Mouse (Mus musculus) lung, embryonic 14.5 days (tissue): ENCODE measurements around the gene Cdc42bpg. TPM values are rescaled to one million over a fixed set of nuclear protein-coding genes. Genes with fewer than 3 reads are reported as not detected.

Experiments
- ATAC-seq: fragments of 200-750 bp; cut with Nextera tagmentation; 2 replicates; pipeline ENCODE4 v1.8.0; 2017; ENCODE audit warnings: mild to moderate bottlenecking, moderate TSS enrichment, moderate library complexity; ENCODE audit not compliant: insufficient read depth
- DNase-seq: peaks from one replicate; pipeline ENCODE4 v3.0.0-alpha.2; 2015
- H3K27ac ChIP-seq: fragments of 300-500 bp; sonication (generic); 2 replicates; pipeline ENCODE4 v1.5.1; 2014; ENCODE audit warnings: low read depth, mild to moderate bottlenecking, moderate library complexity
- H3K27me3 ChIP-seq: fragments of 300-500 bp; sonication (generic); 2 replicates; pipeline ENCODE4 v1.6.1; 2014; ENCODE audit warnings: low read length, control low read depth; ENCODE audit not compliant: insufficient read depth
- H3K36me3 ChIP-seq: fragments of 300-500 bp; sonication (generic); 2 replicates; pipeline ENCODE4 v1.6.1; 2014; ENCODE audit warnings: control low read depth; ENCODE audit not compliant: insufficient read depth
- H3K4me1 ChIP-seq: fragments of 300-500 bp; sonication (generic); 2 replicates; pipeline ENCODE4 v1.6.1; 2014; ENCODE audit warnings: antibody characterized with exemption, control low read depth; ENCODE audit not compliant: insufficient read depth
- H3K4me2 ChIP-seq: fragments of 300-500 bp; sonication (generic); 2 replicates; pipeline ENCODE4 v1.6.1; 2014; ENCODE audit warnings: mild to moderate bottlenecking
- H3K4me3 ChIP-seq: fragments of 300-500 bp; sonication (generic); 2 replicates; pipeline ENCODE4 v1.5.1; 2014; ENCODE audit warnings: low read depth, low read length
- H3K9ac ChIP-seq: fragments of 300-500 bp; sonication (generic); 2 replicates; pipeline ENCODE4 v1.6.1; 2014
- H3K9me3 ChIP-seq: fragments of 300-500 bp; sonication (generic); 2 replicates; pipeline ENCODE4 v1.6.1; 2016; ENCODE audit warnings: low read depth, low read length, control low read depth
- CTCF ChIP-seq: IDR thresholded peaks from 2 replicates; pipeline ENCODE4 v1.5.1; 2016; ENCODE audit warnings: antibody characterized with exemption, low read depth
- WGBS: fragments of 180-500 bp; shearing (Covaris S2); extraction: QIAGEN DNeasy Blood & Tissue Kit; methylation state at CpG from one replicate; pipeline ENCODE4 v1.1.7; 2014; 5-methylcytosine and 5-hydroxymethylcytosine counted together
- polyA plus RNA-seq: library from polyadenylated mRNA; unstranded; fragments of >200 nt; fragmentation: Nextera tagmentation; extraction: Ambion mirVana; gene quantifications from 2 replicates; pipeline ENCODE4 v1.2.1, GENCODE M21; 2014

Cdc42bpg gene
- polyA plus RNA-seq, 1 experiment from 2014 or later: 0.82 TPM

- H3K9me3 ChIP-seq: no peaks in the 10 kb centered on the region
- no peaks in the 10 kb centered on the region for H3K27me3 ChIP-seq
- no peak overlapping the region for H3K27ac ChIP-seq
- H3K4me3 ChIP-seq: no peak overlapping the region
- peaks cover 9% of the 10 kb centered on the region for H3K4me1 ChIP-seq
- DNase-seq (peak; percentile 12), ATAC-seq (no peak)
- peaks cover 47% of the 10 kb centered on the region for H3K36me3 ChIP-seq
- no peak overlapping the region for H3K4me2 ChIP-seq
- TF ChIP-seq CTCF: no peak
- no peak overlapping the region for H3K9ac ChIP-seq
- 84% methylated on average over 11 of the region's 11 CpGs for WGBS
Measured at GRCm38 (mm10) chr19:6338716-6339115, 32.5 kb downstream of the Cdc42bpg start.

GRCm38 (mm10) chr19:6339191-6339590, 32.9 kb downstream of the Cdc42bpg start:
- TF ChIP-seq CTCF: no peak
- WGBS: 91% methylated on average over 6 of the region's 6 CpGs
- H3K27me3 ChIP-seq: no peaks in the 10 kb centered on the region
- no peak overlapping the region for H3K4me2 ChIP-seq
- no peaks in the 10 kb centered on the region for H3K9me3 ChIP-seq
- no peak overlapping the region for H3K9ac ChIP-seq
- no peak overlapping the region for H3K27ac ChIP-seq
- ATAC-seq (no peak), DNase-seq (no peak)
- H3K36me3 ChIP-seq: peaks cover 51% of the 10 kb centered on the region
- H3K4me1 ChIP-seq: peaks cover 9% of the 10 kb centered on the region
- no peak overlapping the region for H3K4me3 ChIP-seq

GRCm38 (mm10) chr19:6339890-6340504, 33.7 kb downstream of the Cdc42bpg start:
- ATAC-seq: no peak
- WGBS: 74% methylated on average over 15 of the region's 15 CpGs
- Histone ChIP-seq H3K9ac (no peak overlapping the region), H3K4me2 (0 out of 2 replicates have a peak overlapping the region, but pooled peaks have one; percentile 99), H3K9me3 (no peaks in the 10 kb centered on the region), H3K27ac (peak overlapping the region; percentile 68), H3K4me3 (peak overlapping the region; percentile 75; the same call in 1 of the 2 replicates), H3K27me3 (no peaks in the 10 kb centered on the region), H3K36me3 (peaks cover 55% of the 10 kb centered on the region), H3K4me1 (peaks cover 9% of the 10 kb centered on the region)
- no peak for TF ChIP-seq CTCF
- peak; percentile 23 for DNase-seq

- Histone ChIP-seq H3K4me3 (peak within 1 kb of the TSS; percentile 75), H3K36me3 (peaks cover 61% of the 10 kb centered on the region), H3K4me1 (peaks cover 9% of the 10 kb centered on the region), H3K9me3 (no peaks in the 10 kb centered on the region), H3K27me3 (no peaks in the 10 kb centered on the region), H3K4me2 (peak within 1 kb of the TSS; percentile 99), H3K27ac (peak within 1 kb of the TSS; percentile 68), H3K9ac (peak within 1 kb of the TSS; percentile 62)
- peak; percentile 24 for TF ChIP-seq CTCF
- DNase-seq (peak; percentile 89), ATAC-seq (peak; percentile 77)
- WGBS: 5% methylated on average over 72 of the region's 72 CpGs
Measured at GRCm38 (mm10) chr19:6340524-6341452, 34.5 kb downstream of the Cdc42bpg start, which contains the start of gene Map4k2. TSS of gene Map4k2 (plus strand) at chr19:6341135.

- Histone ChIP-seq H3K4me3 (peak overlapping the region; percentile 75), H3K27me3 (no peaks in the 10 kb centered on the region), H3K27ac (no peak overlapping the region), H3K4me1 (peaks cover 2% of the 10 kb centered on the region), H3K9me3 (no peaks in the 10 kb centered on the region), H3K36me3 (peaks cover 67% of the 10 kb centered on the region), H3K9ac (peak overlapping the region; percentile 62), H3K4me2 (peak overlapping the region; percentile 99)
- 7% methylated on average over 23 of the region's 23 CpGs for WGBS
- no peak for TF ChIP-seq CTCF
- no peak for DNase-seq
- peak; percentile 11; the same call in 1 of the 2 replicates for ATAC-seq
Measured at GRCm38 (mm10) chr19:6341453-6342077, 35.3 kb downstream of the Cdc42bpg start.

GRCm38 (mm10) chr19:6342276-6342933, 36.1 kb downstream of the Cdc42bpg start:
- Histone ChIP-seq H3K27ac (peak overlapping the region; percentile 18; the same call in 1 of the 2 replicates), H3K9ac (no peak overlapping the region), H3K27me3 (no peaks in the 10 kb centered on the region), H3K4me1 (no peaks in the 10 kb centered on the region; the same call in 1 of the 2 replicates), H3K36me3 (peaks cover 66% of the 10 kb centered on the region), H3K4me3 (peak overlapping the region; percentile 75; the same call in 1 of the 2 replicates), H3K4me2 (peak overlapping the region; percentile 99), H3K9me3 (no peaks in the 10 kb centered on the region)
- TF ChIP-seq CTCF: no peak
- ATAC-seq: no peak
- 66% methylated on average over 5 of the region's 5 CpGs for WGBS
- peak; percentile 18 for DNase-seq
